Mouse (Mus musculus): ENCODE measurements around the gene Adh7.

DNA sequence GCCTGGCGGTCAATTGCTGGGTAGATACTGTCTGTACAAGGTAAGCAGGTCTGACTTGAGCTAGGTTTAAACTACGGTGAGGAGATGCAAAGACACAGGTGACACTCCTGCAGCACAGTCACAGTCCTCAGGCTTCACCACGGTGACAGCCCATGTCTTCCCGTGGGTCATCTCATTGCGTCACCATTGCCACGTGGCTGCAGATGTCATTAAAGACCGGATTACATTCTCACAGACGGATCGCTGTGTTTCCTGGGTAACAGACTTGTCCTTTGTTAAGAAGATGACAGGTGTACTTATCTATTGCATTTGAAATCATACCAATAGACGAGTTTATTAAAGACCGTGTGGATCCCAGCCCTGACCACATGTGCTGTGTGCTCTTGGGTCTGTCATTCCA lies 3.6 kb downstream of the Adh7 start:
- no peak for TF ChIP-seq CTCF (IDR thresholded peaks at IDR 0.05; ENCODE audit: borderline replicate concordance, insufficient read depth, low read length)
- TF ChIP-seq POLR2A (IDR thresholded peaks at IDR 0.05; ENCODE audit: low read depth, low read length): no peak

All from embryonic fibroblast, embryonic 13.5 days (primary cell).